Mouse (Mus musculus) gonadal fat pad, adult 2 months (tissue): ENCODE measurements around the gene Tlr9. TPM values are rescaled to one million over a fixed set of nuclear protein-coding genes. Genes with fewer than 3 reads are reported as not detected.

ENCODE experiments used
- DNase-seq: peaks from one replicate; pipeline ENCODE4 v3.0.0-alpha.2; 2012; ENCODE audit warnings: low read depth
- polyA plus RNA-seq: library from polyadenylated mRNA; depleted of rRNA; stranded (reverse); fragments of >200 nt; gene quantifications from 2 replicates; pipeline ENCODE4 v1.2.3, GENCODE M21; 2012

The Tlr9 gene
- polyA plus RNA-seq, 1 experiment, result 4.0 TPM

- no peak for DNase-seq
These were observed 18.2 kb upstream of the Tlr9 start for GRCm38 (mm10) chr9:106203990-106204851.

GRCm38 (mm10) chr9:106205713-106206290 lies 16.6 kb upstream of the Tlr9 start:
- no peak for DNase-seq

GRCm38 (mm10) chr9:106206515-106206914 lies 15.9 kb upstream of the Tlr9 start:
- no peak for DNase-seq

GRCm38 (mm10) chr9:106208181-106208580 lies 14.2 kb upstream of the Tlr9 start:
- no peak for DNase-seq

- no peak for DNase-seq
These were observed 12.4 kb upstream of the Tlr9 start for GRCm38 (mm10) chr9:106209954-106210353.

GRCm38 (mm10) chr9:106210853-106211609 lies 11.4 kb upstream of the Tlr9 start:
- no peak for DNase-seq

GRCm38 (mm10) chr9:106211680-106212593 lies 10.5 kb upstream of the Tlr9 start:
- DNase-seq, result no peak

- DNase-seq, result no peak
These were observed 9.8 kb upstream of the Tlr9 start for GRCm38 (mm10) chr9:106212594-106212981.

GRCm38 (mm10) chr9:106215341-106216125 lies 6.9 kb upstream of the Tlr9 start:
- no peak for DNase-seq

GRCm38 (mm10) chr9:106216971-106217370 lies 5.4 kb upstream of the Tlr9 start:
- DNase-seq, result no peak

- DNase-seq, result no peak
These were observed 1.4 kb upstream of the Tlr9 start for GRCm38 (mm10) chr9:106220894-106221523.

GRCm38 (mm10) chr9:106222994-106223393 lies 596 bp downstream of the Tlr9 start:
- DNase-seq, result no peak

GRCm38 (mm10) chr9:106225469-106226150 lies 3.2 kb downstream of the Tlr9 start:
- DNase-seq, result no peak

GRCm38 (mm10) chr9:106226151-106226682 lies 3.8 kb downstream of the Tlr9 start:
- DNase-seq, result no peak

GRCm38 (mm10) chr9:106227790-106228429 lies 5.5 kb downstream of the Tlr9 start:
- no peak for DNase-seq

GRCm38 (mm10) chr9:106230051-106230733 lies 7.8 kb downstream of the Tlr9 start:
- DNase-seq, result no peak

- no peak for DNase-seq
These were observed 8.3 kb downstream of the Tlr9 start for GRCm38 (mm10) chr9:106230734-106231106.

GRCm38 (mm10) chr9:106231220-106231619 lies 8.8 kb downstream of the Tlr9 start:
- DNase-seq, result no peak
